Comparison of ENCODE assay signal across 18 mouse cellular contexts in genomic region chr2:127842421-127842820, GRCm38 (mm10). TPM values are rescaled to one million over a fixed set of nuclear protein-coding genes. Genes with fewer than 3 reads are reported as not detected.
DNase-seq lines count a peak whose midpoint lies in the region.
"Had no signal": no experiment of that assay in that cellular context is flagged by ENCODE, and none has a peak within 500 bp of the region (broad histone marks: within the 10 kb centered on the region; RNA-seq: fewer than 3 reads in every experiment).

No protein-coding gene starts in this region.

- DNase-seq in adrenal gland, adult 2 months: peak; percentile 15
- no peak for DNase-seq in adrenal gland, postnatal 25 days
- DNase-seq in adrenal gland, postnatal 14 days: peak; percentile 44
- DNase-seq in adrenal gland, adult 8-10 months: no peak
- DNase-seq in adipocyte (ENCODE audit: low spot score): peak; percentile 68
- DNase-seq: B cell, adult 2 months; cerebellum, adult 11 months; cerebellum, adult 2 months; cerebellum, adult 9-10 months; cerebellum, postnatal 10 days; cerebellum, postnatal 36 days; embryo, embryonic 11 days had no signal

RNA-seq across cellular contexts. Expression of gene Acoxl, which starts 3.7 kb away (rescaled TPM):
- total RNA-seq in adrenal gland, adult 2 months (2021): 1 to 10 TPM in 1 of 2 experiments, under 1 TPM in 1; 0.35 to 1.4 TPM
- 0.60 and 0.94 TPM in 2 replicates for polyA plus RNA-seq in adrenal gland, adult 2 months (2012; rRNA removed)
- total RNA-seq in adrenal gland, postnatal 25 days (2021): 1.7 and 2.1 TPM in 2 replicates
- 0.23 and 0.48 TPM in 2 replicates for total RNA-seq in adrenal gland, postnatal 14 days (2021)
- total RNA-seq in adrenal gland, adult 8-10 months (2022): 1 to 10 TPM in 2 of 4 experiments, under 1 TPM in 2; 0.38 to 1.9 (median 0.97) TPM
- total RNA-seq: common myeloid progenitor, adult 5-6 weeks had no signal
- polyA plus RNA-seq: cerebellum, adult 2 months; embryonic facial prominence, embryonic 13.5 days; erythroblast, embryonic 14.5 days; forebrain, embryonic 14.5 days; forebrain, embryonic 16.5 days had no signal

RNA-seq across cellular contexts. Expression of gene Bub1, which starts 10.8 kb away (rescaled TPM):
- 1 to 10 TPM in 1 of 2 experiments, under 1 TPM in 1; 0.24 to 1.2 TPM for total RNA-seq in adrenal gland, adult 2 months (2021)
- 0.02 and 0.35 TPM in 2 replicates for polyA plus RNA-seq in adrenal gland, adult 2 months (2012; rRNA removed)
- total RNA-seq in adrenal gland, postnatal 25 days (2021): 3.4 and 5.1 TPM in 2 replicates
- total RNA-seq in adrenal gland, postnatal 14 days (2021): 6.0 and 7.3 TPM in 2 replicates
- total RNA-seq in adrenal gland, adult 8-10 months (2022): 1 to 10 TPM in 2 of 4 experiments, under 1 TPM in 2; 0.52 to 1.1 (median 0.89) TPM
- total RNA-seq: gastrocnemius, adult 18-20 months had no signal

RNA-seq across cellular contexts. Expression of gene Mtln, which starts 50.1 kb away (rescaled TPM):
- 100 to 1,000 TPM in 1 of 2 experiments, 10 to 100 TPM in 1; 84.2 to 104 TPM for total RNA-seq in adrenal gland, adult 2 months (2021)
- 78.5 and 116 TPM in 2 replicates for polyA plus RNA-seq in adrenal gland, adult 2 months (2012; rRNA removed)
- total RNA-seq in adrenal gland, postnatal 25 days (2021): 83.7 and 107 TPM in 2 replicates
- total RNA-seq in adrenal gland, postnatal 14 days (2021): 68.9 and 70.2 TPM in 2 replicates
- 100 to 1,000 TPM in 1 of 4 experiments, 10 to 100 TPM in 3; 59.5 to 127 (median 77.8) TPM for total RNA-seq in adrenal gland, adult 8-10 months (2022)

RNA-seq across cellular contexts. Expression of gene Nphp1, which starts 53.7 kb away (rescaled TPM):
- total RNA-seq in adrenal gland, adult 2 months (2021): 10 to 100 TPM; 21.1 to 25.7 TPM
- 4.9 and 5.6 TPM in 2 replicates for polyA plus RNA-seq in adrenal gland, adult 2 months (2012; rRNA removed)
- total RNA-seq in adrenal gland, postnatal 25 days (2021): 17.8 and 27.6 TPM in 2 replicates
- 18.7 and 20.9 TPM in 2 replicates for total RNA-seq in adrenal gland, postnatal 14 days (2021)
- 10 to 100 TPM; 16.8 to 35.0 (median 24.4) TPM for total RNA-seq in adrenal gland, adult 8-10 months (2022)

Comparison
In these comparisons a context has a peak if more than half of its experiments do, and no peak if none do; other contexts are left out.
1. DNase-seq: peak in adrenal gland, adult 2 months (single experiment), adrenal gland, postnatal 14 days (single experiment) and adipocyte (single experiment); none in adrenal gland, postnatal 25 days (single experiment) and adrenal gland, adult 8-10 months (single experiment).